Mouse (Mus musculus) mesoderm, embryonic 11.5 days (tissue): ENCODE measurements at regions not wholly inside any gene's neighbourhood (a gene's known extent, or its start where the extent isn't known, plus 50 kb on each side); places are given as distances from the start of the nearest gene placed in this dataset.

Experiments used
- DNase-seq: peaks from one replicate; pipeline ENCODE4 v3.0.0-alpha.2; 2012; ENCODE audit warnings: low read depth, low spot score

GRCm38 (mm10) chr15:74461935-74462334, 174.2 kb downstream of the Mroh4 start:
- DNase-seq = no peak

- no peak for DNase-seq
Measured at GRCm38 (mm10) chr15:74459345-74459975, 176.7 kb downstream of the Mroh4 start.

GRCm38 (mm10) chr15:74458940-74459339, 177.2 kb downstream of the Mroh4 start:
- DNase-seq = no peak

- DNase-seq = no peak
Measured at GRCm38 (mm10) chr15:74457965-74458364, 178.2 kb downstream of the Mroh4 start.

- DNase-seq = no peak
Measured at GRCm38 (mm10) chr15:74456675-74457040, 179.5 kb downstream of the Mroh4 start.

GRCm38 (mm10) chr15:74455921-74456674, 180.1 kb downstream of the Mroh4 start:
- DNase-seq = peak; percentile 71

- no peak for DNase-seq
Measured at GRCm38 (mm10) chr15:74454543-74454942, 181.6 kb downstream of the Mroh4 start.

GRCm38 (mm10) chr15:74453810-74454209, 182.3 kb downstream of the Mroh4 start:
- DNase-seq = no peak

GRCm38 (mm10) chr15:74452426-74452825, 183.7 kb downstream of the Mroh4 start:
- no peak for DNase-seq

- no peak for DNase-seq
Measured at GRCm38 (mm10) chr15:74441889-74442288, 194.3 kb downstream of the Mroh4 start.

- DNase-seq = no peak
Measured at GRCm38 (mm10) chr15:74426989-74427388, 209.2 kb downstream of the Mroh4 start.

GRCm38 (mm10) chr15:74423001-74423400, 213.2 kb downstream of the Mroh4 start:
- no peak for DNase-seq

- no peak for DNase-seq
Measured at GRCm38 (mm10) chr15:74420550-74420949, 215.6 kb downstream of the Mroh4 start.

GRCm38 (mm10) chr15:74418635-74419034, 217.5 kb downstream of the Mroh4 start:
- DNase-seq = no peak

GRCm38 (mm10) chr15:74413217-74413616, 222.9 kb downstream of the Mroh4 start:
- no peak for DNase-seq

- DNase-seq = no peak
Measured at GRCm38 (mm10) chr15:74412261-74412660, 223.9 kb downstream of the Mroh4 start.

- peak; percentile 27 for DNase-seq
Measured at GRCm38 (mm10) chr15:74411097-74411496, 225.1 kb downstream of the Mroh4 start.

GRCm38 (mm10) chr15:74404866-74405265, 231.3 kb downstream of the Mroh4 start:
- no peak for DNase-seq

GRCm38 (mm10) chr15:74401275-74401674, 234.9 kb downstream of the Mroh4 start:
- DNase-seq = no peak

- DNase-seq = no peak
Measured at GRCm38 (mm10) chr15:74396029-74396428, 240.1 kb downstream of the Mroh4 start.

- no peak for DNase-seq
Measured at GRCm38 (mm10) chr15:74387533-74387932, 248.6 kb downstream of the Mroh4 start.

GRCm38 (mm10) chr15:74382556-74382955, 253.6 kb downstream of the Mroh4 start:
- peak; percentile 83 for DNase-seq

- DNase-seq = no peak
Measured at GRCm38 (mm10) chr15:74379366-74379765, 256.8 kb downstream of the Mroh4 start.
